Mouse (Mus musculus) layer of hippocampus, adult 9-10 months (tissue): Measurements from ENCODE around the gene Clec5a.
"Not testable (repeated sequence)": the region's sequence is repeated elsewhere in the genome, so short reads cannot be mapped to it uniquely, and the experiment has no call there.

ENCODE experiments used
- DNase-seq: peaks from one replicate; pipeline ENCODE4 v3.0.0; 2022; ENCODE audit warnings: low spot score

The Clec5a gene

GRCm38 (mm10) chr6:40585645-40586044 lies at the start of gene Clec5a:
Gene Clec5a, minus strand, starts transcription at chr6:40585821.
- DNase-seq: no peak

GRCm38 (mm10) chr6:40634640-40635071 lies 49.0 kb upstream of the Clec5a start:
- DNase-seq: no peak

- DNase-seq: no peak
These were observed 42.9 kb upstream of the Clec5a start, which contains the start of gene Mgam for GRCm38 (mm10) chr6:40628406-40629000. Gene Mgam, plus strand, starts transcription at chr6:40628831.

DNA sequence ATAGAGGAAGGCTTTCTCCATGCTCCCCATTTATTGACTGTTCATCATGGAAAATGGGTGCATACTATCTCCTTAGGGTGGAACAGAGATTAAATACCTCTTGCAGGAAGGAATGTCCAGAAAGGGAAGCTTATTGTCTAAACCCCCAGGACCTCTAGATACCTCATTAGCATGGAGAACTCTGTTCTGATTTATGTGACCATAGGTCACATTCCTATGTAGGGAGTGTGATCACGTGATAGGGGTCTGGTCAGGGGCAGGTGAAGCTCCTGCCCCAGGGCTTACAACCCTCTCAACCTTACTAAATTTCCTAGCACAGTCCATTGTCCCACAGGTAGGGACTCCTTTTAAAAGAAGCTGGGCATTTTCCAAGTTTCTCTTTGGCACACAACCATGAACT lies 40.5 kb upstream of the Clec5a start:
- no peak for DNase-seq

DNA sequence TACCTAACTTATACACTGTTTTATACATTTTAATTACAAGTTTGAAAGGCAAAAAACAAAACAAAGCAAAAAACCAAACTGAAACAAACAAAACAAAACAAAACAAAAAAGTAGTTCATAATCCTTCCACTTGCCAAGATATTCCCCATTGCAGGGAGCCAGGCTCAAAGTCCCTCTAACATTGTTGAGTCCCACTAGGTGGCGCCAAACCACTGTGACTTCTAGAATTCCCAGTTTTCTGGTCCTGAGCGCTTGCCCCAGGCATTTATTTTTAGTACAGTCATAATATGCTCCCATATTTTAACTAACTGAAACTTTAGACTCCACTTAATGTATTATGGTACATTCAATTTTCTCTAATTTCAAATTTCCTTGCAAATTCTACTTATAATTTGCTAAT lies 32.3 kb upstream of the Clec5a start:
- DNase-seq: peak; percentile 48

DNA sequence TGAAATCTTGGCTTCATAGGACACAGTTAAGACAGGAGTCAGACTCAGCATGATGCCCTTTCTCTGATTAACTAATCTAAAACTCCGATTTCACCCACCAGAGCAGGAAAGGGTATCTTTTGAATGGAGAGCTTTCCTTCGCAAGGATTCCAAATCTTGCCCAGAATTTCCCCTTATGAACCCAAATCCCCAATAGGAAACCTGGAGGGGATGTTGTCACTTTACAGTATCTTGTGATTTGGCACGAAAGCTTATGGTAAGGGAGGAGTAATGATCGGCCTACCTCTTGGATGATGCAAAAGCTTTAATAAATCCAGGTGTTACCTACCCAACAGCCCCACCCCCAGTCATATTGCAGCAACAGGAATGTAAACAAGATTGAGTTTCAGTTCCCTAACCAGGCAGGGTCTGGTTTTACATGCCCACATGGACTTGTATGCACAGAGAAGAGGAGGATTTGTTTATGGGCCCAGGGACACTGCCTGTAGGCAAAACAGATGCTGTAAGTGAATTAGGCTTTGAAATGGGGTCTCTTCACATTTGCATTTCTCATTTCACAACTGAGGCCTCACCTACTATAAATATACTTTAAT lies 27.7 kb upstream of the Clec5a start, which contains the start of gene Tas2r138:
Gene Tas2r138 (minus strand): TSS at position 51 of the 593 bp plus-strand sequence.
- DNase-seq: no peak

GRCm38 (mm10) chr6:40610244-40610643 lies 24.6 kb upstream of the Clec5a start:
- DNase-seq: peak; percentile 40

GRCm38 (mm10) chr6:40607431-40607830 lies 21.8 kb upstream of the Clec5a start:
- DNase-seq: peak; percentile 45

GRCm38 (mm10) chr6:40598546-40598945 lies 12.9 kb upstream of the Clec5a start:
- DNase-seq: not testable (repeated sequence)

GRCm38 (mm10) chr6:40594804-40595550 lies 9.4 kb upstream of the Clec5a start:
- no peak for DNase-seq

- DNase-seq: no peak
These were observed 2.7 kb upstream of the Clec5a start for GRCm38 (mm10) chr6:40588346-40588745.

DNA sequence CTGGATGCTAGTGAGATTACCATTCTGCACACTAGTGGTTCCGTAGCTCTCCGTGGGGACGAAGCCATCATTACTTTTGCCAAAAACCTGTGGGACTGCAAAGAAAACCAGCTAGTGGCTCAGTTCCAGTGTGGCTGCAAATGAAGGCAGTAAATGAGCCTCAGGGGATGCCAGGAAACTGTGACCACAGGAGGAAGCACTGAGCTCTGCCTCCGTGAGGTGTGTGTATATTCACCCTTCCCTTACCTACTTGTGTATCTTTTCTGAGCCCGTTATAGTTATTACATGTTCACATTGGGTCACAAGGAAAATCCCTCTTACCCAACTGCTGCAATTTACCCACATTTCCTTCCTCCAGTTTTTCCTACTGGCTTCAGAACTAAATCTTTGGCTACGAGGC lies 1.3 kb downstream of the Clec5a start:
- no peak for DNase-seq

DNA sequence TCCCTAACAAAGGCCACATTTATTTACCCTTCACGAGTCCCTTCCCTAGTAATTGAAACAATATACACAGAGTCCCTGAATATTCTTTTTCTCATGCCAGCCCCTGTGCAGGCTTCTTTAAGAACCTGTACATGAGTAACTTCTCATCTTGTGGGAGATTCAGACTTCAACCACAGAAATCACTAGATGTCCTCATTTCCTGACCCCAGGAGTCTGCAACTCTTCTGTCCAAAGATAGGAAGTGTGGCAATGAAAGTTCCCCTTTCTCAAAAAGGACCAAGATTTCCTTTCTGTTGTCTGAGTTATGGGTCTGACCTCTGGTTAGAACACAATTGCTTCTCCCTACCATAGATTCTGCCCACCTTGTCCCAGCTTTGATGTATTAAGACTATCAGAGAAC lies 9.3 kb downstream of the Clec5a start:
- peak; percentile 13 for DNase-seq

DNA sequence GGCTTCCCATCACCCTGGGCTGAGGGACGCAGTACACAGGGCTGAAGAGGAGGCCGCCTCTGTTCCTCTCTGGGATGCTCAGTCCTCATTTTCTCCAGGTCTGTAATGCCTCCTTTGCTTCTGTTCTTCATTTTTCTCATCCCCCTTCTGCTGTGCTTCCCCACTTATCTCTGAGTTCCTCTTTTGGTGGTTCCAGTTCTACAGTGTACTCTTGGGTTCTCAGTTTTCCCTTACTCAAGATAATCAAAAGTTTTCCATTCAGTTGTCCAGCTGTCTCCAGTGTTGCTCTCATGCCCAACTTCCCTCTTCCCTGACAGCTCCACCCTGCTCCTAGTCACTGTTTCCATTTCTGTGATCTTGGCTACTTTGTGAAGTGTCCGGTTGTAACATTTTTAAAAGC lies 12.0 kb downstream of the Clec5a start:
- DNase-seq: no peak

GRCm38 (mm10) chr6:40569187-40569586 lies 16.4 kb downstream of the Clec5a start, which contains the start of gene Olfr460:
Gene Olfr460, plus strand, starts transcription at chr6:40569487.
- DNase-seq: no peak

- no peak for DNase-seq
These were observed 30.7 kb downstream of the Clec5a start, which contains the start of gene Olfr461 for GRCm38 (mm10) chr6:40554950-40555349. Gene Olfr461, minus strand, starts transcription at chr6:40555050.

GRCm38 (mm10) chr6:40544690-40545089 lies 40.9 kb downstream of the Clec5a start:
- no peak for DNase-seq
